Mouse (Mus musculus) c-Kit-positive CD71-positive TER-119-positive erythroid progenitor cells, embryonic 14.5 days (primary cell): Measurements from ENCODE around the gene Gm28308.

Experiments used
- DNase-seq: peaks from one replicate; pipeline ENCODE4 v3.0.0-alpha.2; 2013; ENCODE audit warnings: low spot score

Gm28308 gene

GRCm38 (mm10) chr6:52246916-52247315 lies 33.8 kb upstream of the Gm28308 start:
- no peak for DNase-seq

DNA sequence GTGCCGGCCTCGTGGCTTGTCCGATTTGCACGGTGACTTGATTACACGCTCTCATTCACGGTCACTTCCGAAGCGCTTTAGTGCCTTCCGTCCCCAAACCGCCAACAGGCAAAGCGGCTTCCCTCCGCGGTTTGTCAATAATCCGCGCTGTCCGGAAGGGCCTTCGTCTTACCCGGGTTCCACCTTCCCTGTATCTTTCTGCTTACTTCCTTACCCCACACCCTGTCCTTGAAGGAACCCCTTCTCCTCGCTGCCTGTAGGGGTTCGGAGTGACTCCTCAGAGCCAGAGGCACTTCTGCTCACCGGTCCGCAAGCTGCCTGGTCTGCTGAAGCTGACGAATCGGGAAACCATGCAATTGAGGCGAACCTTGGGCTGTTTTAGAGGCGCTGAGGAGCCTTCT lies 33.3 kb upstream of the Gm28308 start:
- no peak for DNase-seq

DNA sequence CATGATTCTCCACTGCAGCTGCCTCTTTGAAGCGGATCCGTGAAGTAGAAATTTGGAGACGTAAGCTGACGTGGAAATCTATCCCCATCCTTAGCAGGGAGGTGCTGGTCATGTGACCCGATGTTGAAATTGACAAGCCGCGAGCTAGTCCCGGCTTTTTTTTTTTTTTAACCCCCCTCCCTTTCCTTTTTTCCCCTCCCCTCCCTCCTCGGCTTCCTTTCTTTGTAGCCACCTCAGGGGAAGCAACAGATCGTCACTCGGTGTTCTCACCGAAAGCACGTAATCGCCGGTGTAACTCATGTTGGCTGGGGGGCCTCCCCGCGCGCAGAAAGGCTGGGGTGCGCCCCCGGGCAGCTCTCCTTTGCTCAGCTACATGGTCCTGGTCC lies 32.6 kb upstream of the Gm28308 start, which contains the start of gene Hoxa11:
Hoxa11 (minus strand) TSS at position 54 of the 386 bp plus-strand sequence.
- no peak for DNase-seq

DNA sequence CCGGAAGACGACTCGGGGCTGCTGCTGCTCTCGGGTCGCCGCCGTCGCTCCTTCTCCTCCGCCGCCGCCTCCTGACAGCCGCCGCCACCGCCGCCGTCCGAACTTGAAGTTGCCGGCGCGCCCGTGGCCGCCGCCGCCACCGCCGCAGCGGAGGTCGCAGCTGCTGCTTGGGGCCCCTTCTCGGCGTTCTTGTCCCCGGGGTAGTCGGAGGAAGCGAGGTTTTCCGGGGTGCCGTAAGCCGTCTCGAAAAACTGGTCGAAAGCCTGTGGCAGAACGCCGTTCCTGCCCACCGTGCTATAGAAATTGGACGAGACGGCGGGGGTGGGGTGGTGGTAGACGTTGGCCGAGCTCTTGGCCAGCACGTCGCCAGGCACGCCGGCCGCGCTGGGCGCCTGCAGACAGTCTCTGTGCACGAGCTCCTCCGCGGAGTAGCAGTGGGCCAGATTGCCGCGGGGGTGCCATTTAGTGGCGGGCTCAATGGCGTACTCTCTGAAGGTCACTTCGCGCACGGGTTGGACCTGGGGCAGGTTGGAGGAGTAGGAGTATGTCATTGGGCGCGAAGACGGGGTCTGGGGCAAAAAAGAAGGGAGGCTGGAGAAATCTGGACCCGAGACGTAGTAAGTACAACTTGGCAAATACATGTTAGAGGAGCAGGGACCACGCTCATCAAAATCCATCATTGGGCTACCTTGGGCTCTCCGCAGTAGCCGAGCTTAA lies 32.1 kb upstream of the Gm28308 start:
- DNase-seq: no peak

GRCm38 (mm10) chr6:52244471-52245039 lies 31.4 kb upstream of the Gm28308 start:
- DNase-seq: no peak

DNA sequence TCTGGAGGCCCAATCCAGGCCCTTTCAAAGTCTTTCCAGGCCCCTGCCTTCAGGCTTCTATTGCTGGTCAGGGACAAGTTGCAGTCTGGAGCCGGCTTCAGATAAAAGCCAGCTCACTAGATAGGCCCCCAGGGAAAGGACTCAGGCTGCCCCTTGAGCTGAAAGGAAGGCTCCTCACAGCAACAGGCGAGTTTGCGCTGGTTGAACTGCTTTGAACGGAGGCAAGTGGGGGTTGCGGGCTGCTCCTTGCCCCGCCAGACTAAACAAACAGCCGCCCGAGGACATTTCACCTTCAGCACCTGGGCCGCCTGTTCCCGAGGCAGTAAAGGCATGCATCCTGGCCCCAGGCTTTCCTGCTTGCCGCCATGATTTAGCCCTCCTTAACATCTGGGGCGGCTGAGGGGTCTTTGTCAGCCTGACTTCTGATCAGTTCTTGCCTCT lies 30.6 kb upstream of the Gm28308 start:
- DNase-seq: no peak

- no peak for DNase-seq
Measured at GRCm38 (mm10) chr6:52242801-52243332, 29.7 kb upstream of the Gm28308 start.

DNA sequence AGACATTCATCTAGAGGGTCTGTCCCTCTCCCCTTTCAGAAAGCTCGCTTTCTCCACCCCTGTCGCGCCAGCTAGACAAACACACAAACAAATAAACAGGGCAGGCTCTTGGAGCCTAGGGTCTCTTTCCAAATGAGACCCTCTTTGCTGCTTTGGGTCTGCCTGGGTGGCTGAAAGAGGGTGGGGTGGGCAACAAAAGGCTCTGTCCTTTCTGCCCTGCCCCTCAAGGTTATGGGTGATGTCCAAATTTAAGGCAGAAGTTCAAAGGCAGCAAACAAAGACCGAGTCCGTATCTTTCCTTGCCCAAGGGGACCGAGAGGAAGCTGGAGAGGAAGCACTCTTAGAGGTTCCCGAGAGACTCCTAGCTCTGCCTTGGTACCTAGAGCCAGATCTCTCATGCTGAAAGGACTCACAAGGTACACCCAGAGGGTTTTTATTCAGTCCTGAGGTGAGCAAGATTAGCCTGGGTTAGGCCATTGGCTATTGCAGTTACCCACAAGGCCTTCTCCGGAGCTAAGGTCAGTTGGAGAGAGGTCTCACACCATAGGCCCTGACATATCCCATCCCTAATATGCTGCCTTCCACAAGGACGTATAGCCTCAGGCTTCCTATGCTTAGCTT lies 28.0 kb upstream of the Gm28308 start:
- DNase-seq: no peak

DNA sequence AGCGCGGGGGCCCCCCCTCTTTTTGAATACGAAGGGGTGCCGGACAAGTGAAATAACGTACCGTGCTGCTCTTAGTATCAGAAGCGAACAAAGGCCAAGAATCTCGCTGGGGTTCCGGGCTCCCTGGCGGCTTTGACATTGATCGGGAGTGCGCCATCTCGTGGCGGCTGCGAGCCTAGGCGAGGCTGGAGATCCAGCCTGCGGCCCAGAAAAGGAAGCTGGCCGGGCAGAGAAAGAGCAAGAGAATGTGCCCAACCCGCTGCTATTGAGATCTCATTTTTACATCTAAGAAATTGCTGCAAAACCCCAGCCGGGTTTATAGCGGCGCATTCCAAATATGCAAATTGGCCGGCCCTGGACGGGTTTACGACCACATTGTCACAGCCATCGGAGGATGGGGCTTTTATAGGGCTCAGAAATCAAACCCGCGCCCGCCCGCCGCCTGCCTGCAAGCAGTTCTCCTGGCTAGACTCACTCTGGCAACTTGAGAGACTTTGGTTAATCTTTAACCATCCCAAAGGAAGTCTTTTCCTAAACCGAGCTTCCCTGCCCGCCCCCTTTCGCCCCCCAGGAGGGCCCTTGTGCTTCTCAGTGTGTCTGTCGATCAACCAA lies 27.4 kb upstream of the Gm28308 start, which contains the start of gene Hoxa10:
Hoxa10 (minus strand) TSS at position 466 of the 612 bp plus-strand sequence.
- peak; percentile 25 for DNase-seq

GRCm38 (mm10) chr6:52239625-52240388 lies 26.7 kb upstream of the Gm28308 start:
- DNase-seq: no peak

DNA sequence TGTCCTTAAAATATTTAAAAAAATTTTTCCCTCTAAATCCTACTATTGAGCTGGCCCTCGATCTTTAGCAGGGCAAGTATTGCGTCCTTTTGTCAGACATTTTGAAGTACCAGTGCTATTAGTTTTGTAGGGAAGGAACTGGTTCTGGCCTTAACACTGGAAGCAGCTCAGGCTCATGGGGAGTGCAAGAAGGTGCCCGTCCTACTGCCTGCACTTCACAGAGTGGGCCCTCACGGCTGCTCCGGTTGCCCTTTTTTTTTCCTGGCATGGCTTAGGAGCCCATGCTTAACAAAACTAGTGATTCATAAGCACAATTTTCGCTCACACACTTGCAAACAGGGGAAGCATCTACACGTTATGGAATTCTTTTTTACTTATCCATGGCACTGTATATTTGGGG lies 25.8 kb upstream of the Gm28308 start:
- no peak for DNase-seq

GRCm38 (mm10) chr6:52238155-52238545 lies 25.0 kb upstream of the Gm28308 start:
- no peak for DNase-seq

- DNase-seq: no peak
Measured at GRCm38 (mm10) chr6:52237346-52238154, 24.4 kb upstream of the Gm28308 start.

DNA sequence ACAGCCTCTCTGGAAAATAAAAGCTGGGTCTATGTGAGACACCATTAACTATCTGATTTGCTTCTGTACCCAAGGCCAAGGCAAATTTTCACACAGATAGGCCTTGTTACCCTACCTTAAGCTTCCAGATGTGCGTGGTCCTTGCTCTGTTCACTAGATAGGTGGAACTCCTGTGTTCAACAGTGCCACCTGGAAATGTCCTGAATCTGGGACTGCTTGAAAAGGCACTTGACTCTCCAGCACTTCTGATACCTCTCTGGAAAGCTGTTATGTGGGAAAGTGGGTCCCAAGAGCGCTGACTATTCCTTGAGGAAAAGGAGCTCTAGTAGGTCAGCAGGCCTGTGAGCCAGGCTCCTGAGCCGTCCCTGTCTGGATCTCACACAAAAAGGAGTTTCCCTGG lies 23.7 kb upstream of the Gm28308 start:
- DNase-seq: no peak

GRCm38 (mm10) chr6:52235866-52236265 lies 22.7 kb upstream of the Gm28308 start:
- no peak for DNase-seq

DNA sequence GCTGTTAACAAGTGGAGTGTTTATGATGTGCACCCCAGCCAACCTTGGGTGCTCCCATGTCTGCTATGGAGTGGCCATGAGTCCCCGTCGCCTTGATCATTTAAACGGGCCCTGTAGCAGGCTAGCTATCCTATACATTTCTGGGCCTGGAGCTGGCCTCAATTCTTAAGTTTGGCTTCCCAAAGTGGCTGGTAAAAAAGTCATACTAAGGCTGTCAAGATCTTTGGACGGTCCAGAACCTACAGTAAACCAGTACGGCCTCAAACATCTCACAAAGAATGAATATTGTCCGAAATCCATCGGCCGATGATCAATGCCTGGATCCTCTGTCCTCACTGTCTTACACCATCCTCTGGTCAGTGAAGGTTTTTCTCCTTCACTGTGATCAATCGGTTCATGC lies 22.1 kb upstream of the Gm28308 start:
- DNase-seq: no peak

GRCm38 (mm10) chr6:52234428-52235140 lies 21.4 kb upstream of the Gm28308 start:
- no peak for DNase-seq

DNA sequence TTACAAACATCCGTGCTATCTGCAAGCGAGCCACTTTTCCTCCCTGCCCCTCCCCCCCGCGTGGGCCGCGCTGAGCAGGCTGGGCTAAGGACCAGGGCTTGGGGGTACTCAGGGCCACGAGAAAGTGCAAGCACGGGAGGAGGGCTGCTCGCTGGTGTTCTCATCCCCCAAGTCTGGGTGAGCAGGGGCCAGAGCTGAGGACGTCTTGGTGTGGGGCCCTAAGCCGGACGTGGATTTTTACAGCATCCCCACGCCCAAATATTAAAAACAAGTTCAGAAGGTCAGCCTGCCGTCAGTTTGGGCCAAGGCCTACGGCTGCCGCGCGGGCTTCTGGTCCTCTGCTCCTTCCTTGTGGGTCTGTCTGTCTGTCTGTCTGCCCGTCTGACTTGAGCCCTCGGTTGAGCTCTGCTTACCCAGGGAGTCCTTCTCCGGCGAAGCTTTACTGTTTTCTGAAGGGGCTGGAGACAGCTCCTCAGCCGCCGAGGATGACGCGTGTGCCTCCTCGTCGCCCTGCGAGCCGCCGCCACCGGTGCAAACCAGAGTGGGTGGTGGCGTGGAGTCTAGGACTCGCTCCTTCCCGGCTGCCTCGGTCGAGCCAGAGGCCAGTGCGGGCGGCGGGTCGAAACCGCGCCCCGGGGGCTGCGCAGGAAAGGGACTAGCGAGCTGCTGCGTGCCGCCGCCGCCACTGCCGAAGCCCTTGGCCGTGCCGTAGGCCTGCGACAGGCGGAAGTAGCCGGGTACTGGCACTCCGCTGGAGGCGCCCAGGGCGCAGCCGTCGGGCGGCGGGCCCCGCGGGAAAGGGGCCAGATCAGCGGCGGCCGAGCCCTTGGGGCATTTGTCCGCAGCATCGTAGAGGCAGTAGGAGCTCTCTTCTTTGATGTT lies 20.6 kb upstream of the Gm28308 start:
- no peak for DNase-seq

DNA sequence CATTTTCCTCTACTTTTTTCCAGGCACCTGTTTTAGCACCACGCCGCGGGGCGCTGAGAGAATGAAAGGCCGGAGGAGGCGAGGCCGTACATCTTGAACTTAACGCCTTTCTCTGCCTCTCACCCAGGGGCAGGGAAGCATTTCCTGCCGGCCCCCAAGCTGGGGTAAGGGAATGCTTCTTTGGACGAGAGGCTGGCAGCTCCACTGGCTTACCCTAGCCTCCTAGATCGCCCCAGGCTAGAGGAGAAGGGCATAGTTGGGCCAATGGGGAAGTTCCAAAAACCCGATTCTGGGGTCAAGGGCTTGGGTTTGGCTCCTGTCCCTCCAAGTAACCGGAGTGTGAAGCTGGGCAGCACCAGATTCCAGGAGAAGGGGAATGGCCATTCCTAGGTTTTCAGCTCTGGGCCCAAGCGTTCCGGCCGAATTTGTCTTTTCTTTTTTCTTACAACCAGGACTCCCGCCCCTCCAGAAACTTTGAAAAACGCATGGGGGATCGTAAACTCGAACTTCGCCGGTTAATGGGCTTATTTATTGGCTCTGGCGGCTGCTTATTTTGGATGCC lies 19.9 kb upstream of the Gm28308 start:
- no peak for DNase-seq
